Mouse (Mus musculus) G1E-ER4 (cell line): ENCODE measurements around the gene Tekt3. TPM values are rescaled to one million over a fixed set of nuclear protein-coding genes. Genes with fewer than 3 reads are reported as not detected.

Experiments used
- GATA1 ChIP-seq: IDR thresholded peaks from one replicate; pipeline ENCODE4 v1.8.0; 2012; ENCODE audit warnings: low read length, inconsistent platforms
- polyA plus RNA-seq: library from polyadenylated mRNA; stranded (reverse); fragments of >175 nt; gene quantifications from 2 replicates; pipeline ENCODE4 v1.2.3, GENCODE M21; 2012

The Tekt3 gene
- polyA plus RNA-seq, 1 experiment: not detected

GRCm38 (mm10) chr11:63129840-63130239, 68.4 kb downstream of the Tekt3 start:
- TF ChIP-seq GATA1: no peak

GRCm38 (mm10) chr11:63130497-63130896, 69.0 kb downstream of the Tekt3 start:
- TF ChIP-seq GATA1: no peak

DNA sequence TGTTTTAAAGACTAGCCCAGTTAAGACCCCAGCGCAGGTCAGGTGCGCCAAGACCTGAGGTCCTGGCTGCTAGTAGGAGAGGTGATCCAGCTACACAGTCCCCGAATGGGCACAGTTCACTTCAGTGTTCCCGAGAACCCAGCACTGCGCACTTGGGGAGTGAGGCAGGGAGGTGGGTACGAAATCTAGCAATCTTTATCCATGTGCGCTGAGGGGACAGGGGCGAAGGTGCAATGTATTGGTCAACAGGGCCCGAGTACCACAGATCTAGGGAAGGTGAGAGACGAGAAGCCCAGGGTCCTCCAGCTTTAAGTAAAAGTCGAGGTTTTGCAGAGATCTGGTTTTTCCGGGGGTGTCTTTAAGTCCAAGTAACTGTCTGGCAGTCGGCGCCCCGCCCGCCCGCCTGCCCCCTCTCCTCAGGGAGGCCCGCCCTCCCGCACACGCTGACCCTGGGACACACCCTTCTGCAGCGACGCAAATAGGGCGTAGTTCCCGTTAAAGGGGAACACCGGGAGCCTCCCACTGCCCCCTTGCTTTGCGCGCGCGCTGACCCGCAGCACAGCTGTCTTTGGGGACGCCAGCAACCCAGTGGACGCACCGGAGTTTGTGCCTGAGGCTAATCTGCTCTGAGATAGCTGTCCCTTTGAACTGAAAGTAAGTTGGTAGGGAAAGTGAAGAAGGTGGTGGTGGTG, 69.7 kb downstream of the Tekt3 start:
- no peak for TF ChIP-seq GATA1

- TF ChIP-seq GATA1: no peak
These were observed 70.2 kb downstream of the Tekt3 start for GRCm38 (mm10) chr11:63131693-63132040.

DNA sequence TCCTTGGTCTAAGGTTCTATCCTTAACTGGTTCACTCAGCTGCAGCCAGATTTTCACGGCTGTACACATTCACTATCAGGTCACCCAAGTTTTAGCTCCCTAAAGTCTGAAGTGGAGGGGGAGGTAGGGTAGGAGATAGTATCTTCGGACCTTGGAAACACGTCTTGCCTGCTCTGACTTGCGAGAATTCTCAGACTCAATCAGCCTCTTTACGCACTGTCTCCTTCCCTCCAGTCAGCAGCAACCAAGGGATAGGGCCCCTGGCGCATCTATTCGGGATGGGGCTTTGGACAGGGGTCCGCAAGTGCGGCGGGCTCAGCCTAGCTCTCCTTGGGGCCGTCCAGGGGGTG, 70.7 kb downstream of the Tekt3 start:
- TF ChIP-seq GATA1: no peak

DNA sequence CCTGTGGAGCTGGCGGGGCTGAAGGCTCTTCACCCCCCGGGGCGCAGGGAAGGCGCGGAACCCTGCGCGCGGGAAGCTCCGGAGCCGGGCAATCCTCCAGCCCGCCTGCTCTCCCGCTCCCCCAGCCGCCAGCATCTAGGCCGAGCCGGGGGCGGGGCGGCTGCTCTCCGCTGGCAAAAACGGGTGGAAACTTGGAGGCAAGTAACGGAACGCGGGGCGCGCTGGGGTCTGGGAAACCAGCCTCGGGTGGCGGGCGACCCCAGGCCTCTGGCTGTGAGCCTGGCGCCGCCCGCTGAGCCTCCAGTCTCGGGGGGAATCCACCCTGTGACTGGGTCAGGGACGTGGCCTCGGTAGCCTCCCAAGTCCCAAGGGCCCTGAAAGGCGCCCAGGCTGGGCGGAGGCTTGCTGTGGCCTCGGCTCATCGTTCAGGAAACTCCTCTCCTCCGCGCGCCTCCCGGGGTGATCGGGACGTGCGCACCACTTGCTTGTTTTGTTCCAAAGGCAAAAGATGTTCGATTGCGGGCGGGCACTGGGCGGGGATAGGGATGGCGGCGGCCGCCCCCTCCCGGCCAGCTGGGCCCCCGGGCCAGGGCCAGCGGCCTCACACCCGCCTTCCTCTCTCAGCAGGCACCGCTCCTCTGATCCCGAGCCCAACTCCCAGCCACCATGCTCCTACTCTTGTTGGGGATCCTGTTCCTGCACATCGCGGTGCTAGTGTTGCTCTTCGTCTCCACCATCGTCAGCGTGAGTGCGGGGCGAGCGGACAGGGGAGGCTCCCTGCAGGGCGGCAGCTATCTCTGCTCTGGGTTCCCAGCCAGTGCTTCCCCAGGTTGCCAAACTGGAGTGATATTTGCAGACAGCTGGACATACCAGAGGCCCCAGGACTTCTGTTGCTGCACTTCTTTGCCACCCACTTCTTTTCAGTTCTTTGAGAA, 71.3 kb downstream of the Tekt3 start:
- no peak for TF ChIP-seq GATA1

- TF ChIP-seq GATA1: no peak
These were observed 72.6 kb downstream of the Tekt3 start for GRCm38 (mm10) chr11:63134021-63134420.

DNA sequence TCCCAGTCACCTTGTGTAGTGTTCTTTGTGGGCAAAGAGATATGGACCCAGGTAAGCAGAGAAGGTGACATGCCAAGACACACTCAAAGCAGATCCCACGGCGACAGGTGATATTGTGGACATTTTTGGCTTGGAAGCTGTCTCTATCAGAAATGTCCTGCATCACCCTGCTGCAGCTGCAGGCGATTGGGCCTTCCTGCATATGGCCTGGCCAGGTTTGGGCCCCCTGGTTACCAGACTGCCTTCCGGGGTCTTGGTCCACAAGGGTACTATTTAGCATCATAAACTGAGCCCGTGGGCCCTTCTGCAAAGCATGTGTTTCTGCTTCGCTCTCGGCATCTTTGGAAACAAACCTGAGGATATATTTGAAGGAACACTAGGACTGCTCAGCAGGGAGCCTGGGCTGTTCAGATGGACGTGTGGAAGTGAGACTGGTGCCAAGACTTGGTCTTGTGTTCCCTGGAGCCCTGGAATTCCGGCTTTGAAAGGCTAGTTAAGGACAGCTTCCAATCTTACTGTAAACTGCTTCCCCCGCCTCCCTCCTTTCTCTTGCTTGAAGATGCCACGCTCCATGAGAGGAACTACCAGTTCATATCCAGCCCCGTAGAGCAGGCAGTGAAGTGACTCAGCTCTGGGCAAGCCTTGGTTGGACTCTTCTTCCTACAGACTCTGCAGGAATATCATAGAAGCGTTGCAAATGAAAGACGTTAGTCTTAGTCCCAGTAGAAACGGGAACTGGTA, 73.5 kb downstream of the Tekt3 start:
- no peak for TF ChIP-seq GATA1

DNA sequence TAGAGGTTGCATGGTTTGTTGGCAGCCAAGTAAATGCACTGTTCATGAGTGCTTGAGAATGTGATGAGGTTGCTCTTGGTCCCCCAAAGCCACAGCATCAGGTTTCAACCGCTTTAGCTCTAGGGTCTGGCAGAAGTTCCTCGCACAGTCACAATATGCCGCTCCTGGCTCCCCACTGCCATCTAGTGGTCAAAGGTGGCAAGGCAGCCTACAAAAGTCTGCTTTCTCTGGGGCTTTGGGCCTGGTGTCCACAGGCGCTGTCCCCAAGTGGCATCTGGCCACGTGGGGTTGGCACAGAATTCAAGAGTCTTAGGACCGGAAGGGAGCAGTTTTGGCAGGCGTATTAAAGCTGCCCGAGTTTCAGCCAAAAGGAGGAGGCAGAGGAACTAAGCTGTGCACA, 74.2 kb downstream of the Tekt3 start:
- TF ChIP-seq GATA1: no peak

DNA sequence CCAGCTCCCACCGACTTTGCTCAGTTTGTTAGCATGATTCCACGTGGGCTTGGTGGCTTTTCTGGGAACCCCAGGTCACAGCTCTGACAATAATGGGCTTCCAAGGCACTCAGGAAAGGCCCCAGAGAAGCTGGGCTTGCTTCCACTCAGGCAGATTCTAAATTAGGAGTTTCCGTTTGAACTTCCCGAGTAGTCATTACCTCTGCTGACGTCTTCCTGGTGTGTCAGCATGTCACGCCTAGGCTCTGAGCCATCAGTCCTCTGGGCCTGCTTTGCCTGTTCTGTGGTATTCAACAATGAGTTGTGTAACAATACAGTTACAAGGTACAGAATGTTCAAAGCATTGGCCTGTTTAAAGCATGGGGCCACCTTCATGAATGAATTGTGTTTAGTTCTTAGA, 74.8 kb downstream of the Tekt3 start:
- no peak for TF ChIP-seq GATA1

- TF ChIP-seq GATA1: no peak
These were observed 75.5 kb downstream of the Tekt3 start for GRCm38 (mm10) chr11:63136836-63137416.

DNA sequence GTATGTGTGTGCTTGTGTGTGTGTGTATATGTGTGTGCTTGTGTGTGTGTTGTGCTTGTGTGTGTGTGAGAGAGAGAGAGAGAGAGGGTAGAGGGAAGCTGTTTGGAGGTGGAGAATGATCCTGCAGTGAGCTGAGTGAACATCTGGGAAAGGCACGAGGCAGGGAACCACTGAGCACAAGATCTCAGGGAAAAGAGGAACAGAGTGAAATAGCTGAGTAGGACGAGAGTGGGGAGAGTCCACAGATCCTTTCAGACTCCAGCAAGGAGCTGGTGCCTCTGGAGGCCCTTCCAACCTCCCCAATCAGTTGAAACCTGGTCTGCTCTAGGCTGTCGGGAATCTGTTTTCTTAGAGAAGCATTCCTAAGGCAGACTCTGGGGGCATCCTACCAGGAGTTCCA, 77.3 kb downstream of the Tekt3 start:
- TF ChIP-seq GATA1: no peak

- TF ChIP-seq GATA1: no peak
These were observed 80.9 kb downstream of the Tekt3 start for GRCm38 (mm10) chr11:63142311-63142710.

GRCm38 (mm10) chr11:63142816-63143215, 81.4 kb downstream of the Tekt3 start:
- TF ChIP-seq GATA1: no peak

GRCm38 (mm10) chr11:63143486-63143885, 82.0 kb downstream of the Tekt3 start:
- no peak for TF ChIP-seq GATA1

Other genes starting within 250 kb of the Tekt3 start
- gene Trim16, start 241.4 kb upstream of the Tekt3 start, polyA plus RNA-seq: not detected in 2 replicates
- not detected in 2 replicates for gene Fbxw10, start 214.6 kb upstream of the Tekt3 start, polyA plus RNA-seq
- gene Tvp23b, start 182.2 kb upstream of the Tekt3 start, polyA plus RNA-seq: 2.4 and 2.7 TPM in 2 replicates
- gene Cdrt4, start 110.5 kb upstream of the Tekt3 start, polyA plus RNA-seq: not detected in 2 replicates
- gene Pmp22, start 67.3 kb downstream of the Tekt3 start, polyA plus RNA-seq: not detected in 2 replicates